Mouse (Mus musculus) forebrain, postnatal 0 days (tissue): ENCODE measurements around the gene Me1. TPM values are rescaled to one million over a fixed set of nuclear protein-coding genes. Genes with fewer than 3 reads are reported as not detected.

Experiments
- ATAC-seq: fragments of 200-750 bp; cut with Nextera tagmentation; 2 replicates; pipeline ENCODE4 v1.8.0; 2017; ENCODE audit warnings: mild to moderate bottlenecking, moderate library complexity
- DNase-seq: peaks from one replicate; pipeline ENCODE4 v3.0.0-alpha.2; 2015
- H3K27ac ChIP-seq: fragments of 300-500 bp; sonication (generic); 2 replicates; pipeline ENCODE4 v1.5.1; 2014; ENCODE audit warnings: low read depth, mild to moderate bottlenecking, antibody characterized with exemption, low read length, moderate library complexity, mixed read lengths
- H3K27me3 ChIP-seq: fragments of 300-500 bp; sonication (generic); 2 replicates; pipeline ENCODE4 v1.6.1; 2014; ENCODE audit warnings: mild to moderate bottlenecking, low read length, mixed read lengths; ENCODE audit not compliant: insufficient read depth
- H3K36me3 ChIP-seq: fragments of 300-500 bp; sonication (generic); 2 replicates; pipeline ENCODE4 v1.6.1; 2014; ENCODE audit warnings: mild to moderate bottlenecking, moderate library complexity; ENCODE audit not compliant: insufficient read depth
- H3K4me1 ChIP-seq: fragments of 300-500 bp; sonication (generic); 2 replicates; pipeline ENCODE4 v1.6.1; 2014; ENCODE audit warnings: antibody characterized with exemption; ENCODE audit not compliant: insufficient read depth
- H3K4me2 ChIP-seq: fragments of 300-500 bp; sonication (generic); 2 replicates; pipeline ENCODE4 v1.6.1; 2014; ENCODE audit warnings: low read depth, mild to moderate bottlenecking, moderate library complexity
- H3K4me3 ChIP-seq: fragments of 300-500 bp; sonication (generic); 2 replicates; pipeline ENCODE4 v1.5.1; 2014; ENCODE audit warnings: low read depth, low read length, mixed read lengths
- H3K9ac ChIP-seq: fragments of 300-500 bp; sonication (generic); 2 replicates; pipeline ENCODE4 v1.6.1; 2014; ENCODE audit warnings: mild to moderate bottlenecking
- H3K9me3 ChIP-seq: fragments of 300-500 bp; sonication (generic); 2 replicates; pipeline ENCODE4 v1.6.1; 2016; ENCODE audit warnings: low read length
- CTCF ChIP-seq: sonication (generic); IDR thresholded peaks from 2 replicates; pipeline ENCODE4 v1.5.1; 2016; ENCODE audit warnings: antibody characterized with exemption, control low read depth, low read depth
- WGBS: fragments of 180-500 bp; shearing (Covaris S2); extraction: QIAGEN DNeasy Blood & Tissue Kit; methylation state at CpG from one replicate; pipeline ENCODE4 v1.1.7; 2014; 5-methylcytosine and 5-hydroxymethylcytosine counted together
- polyA plus RNA-seq: library from polyadenylated mRNA; unstranded; fragments of >200 nt; fragmentation: Nextera tagmentation; extraction: Ambion mirVana; gene quantifications from 2 replicates; pipeline ENCODE4 v1.2.1, GENCODE M21; 2015
- total RNA-seq: library from RNA; depleted of rRNA; stranded (reverse); fragments of >200 nt; gene quantifications from 2 replicates; pipeline ENCODE4 v1.2.3, GENCODE M21; 2014

Gene Me1
- total and polyA plus RNA-seq, 2 experiments from 2014 or later: 26.6 to 47.2 TPM

DNA sequence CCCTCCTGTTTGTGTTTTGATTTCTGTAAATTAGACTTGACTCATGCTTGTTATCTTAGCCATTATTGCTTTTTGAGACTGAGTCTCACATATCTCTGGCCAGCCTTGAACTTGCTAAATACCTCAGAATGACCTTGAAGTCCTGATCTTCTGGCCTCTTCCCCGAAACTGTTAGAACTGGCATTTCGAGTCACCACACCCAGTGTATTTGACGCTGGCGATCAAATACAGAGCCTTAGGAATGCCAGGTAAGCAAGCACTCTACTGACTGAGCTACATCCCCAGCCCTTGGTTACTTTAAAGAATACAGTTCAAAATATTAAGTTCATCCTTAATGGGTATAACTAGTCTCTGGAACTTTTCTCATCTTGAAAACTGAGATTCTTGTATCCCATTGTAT lies 29.3 kb upstream of the Me1 start:
- H3K27me3 ChIP-seq: no peaks in the 10 kb centered on the region

GRCm38 (mm10) chr9:86720794-86721193 lies 25.0 kb upstream of the Me1 start:
- no peaks in the 10 kb centered on the region for H3K27me3 ChIP-seq
- no peak overlapping the region for H3K4me2 ChIP-seq
- H3K9me3 ChIP-seq: no peaks in the 10 kb centered on the region
- H3K4me1 ChIP-seq: no peaks in the 10 kb centered on the region; the same call in 1 of the 2 replicates
- ATAC-seq (no peak), DNase-seq (no peak)
- no peak overlapping the region for H3K9ac ChIP-seq
- no peak overlapping the region for H3K27ac ChIP-seq
- no peak for TF ChIP-seq CTCF
- no peaks in the 10 kb centered on the region for H3K36me3 ChIP-seq
- 86% methylated on average over 2 of the region's 2 CpGs for WGBS
- no peak overlapping the region for H3K4me3 ChIP-seq

More for the DNA sequence above, 29.3 kb upstream of the Me1 start:
- H3K4me2 ChIP-seq: no peak overlapping the region
- H3K4me1 ChIP-seq: no peaks in the 10 kb centered on the region; the same call in 1 of the 2 replicates
- ATAC-seq (no peak), DNase-seq (no peak)
- no peaks in the 10 kb centered on the region for H3K36me3 ChIP-seq
- TF ChIP-seq CTCF: no peak
- H3K9me3 ChIP-seq: no peaks in the 10 kb centered on the region
- peak overlapping the region; percentile 69; the same call in 1 of the 2 replicates for H3K27ac ChIP-seq
- H3K9ac ChIP-seq: no peak overlapping the region
- WGBS: 93% methylated on average over 4 of the region's 4 CpGs
- H3K4me3 ChIP-seq: no peak overlapping the region

GRCm38 (mm10) chr9:86720227-86720626 lies 24.5 kb upstream of the Me1 start:
- ATAC-seq: no peak
- DNase-seq: no peak
- no peak for TF ChIP-seq CTCF
- H3K4me2 ChIP-seq: no peak overlapping the region
- WGBS: 93% methylated on average over 5 of the region's 5 CpGs
- no peaks in the 10 kb centered on the region for H3K4me1 ChIP-seq
- no peaks in the 10 kb centered on the region for H3K36me3 ChIP-seq
- no peaks in the 10 kb centered on the region for H3K9me3 ChIP-seq
- no peak overlapping the region for H3K27ac ChIP-seq
- no peak overlapping the region for H3K9ac ChIP-seq
- no peak overlapping the region for H3K4me3 ChIP-seq
- no peaks in the 10 kb centered on the region for H3K27me3 ChIP-seq

DNA sequence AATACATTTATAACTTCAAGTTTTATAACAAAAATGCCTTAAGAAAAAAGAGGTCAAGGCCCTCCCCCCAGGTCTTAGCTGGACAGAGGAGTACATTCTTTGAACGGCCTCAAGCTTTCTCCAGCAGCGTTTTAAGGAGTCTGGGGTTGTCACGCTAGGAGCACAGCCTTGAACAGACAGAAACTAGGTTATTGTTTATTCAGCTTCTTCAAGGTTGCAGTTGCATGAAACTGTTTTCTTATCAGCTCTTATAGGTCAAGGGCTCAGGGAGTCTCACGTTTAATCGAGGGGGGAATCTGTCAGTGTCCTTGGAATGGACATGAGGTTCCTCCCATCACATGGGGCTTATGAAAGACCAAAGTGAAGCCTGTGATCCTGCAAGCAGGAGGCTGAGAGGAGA lies 21.4 kb upstream of the Me1 start:
- Histone ChIP-seq H3K4me1 (no peaks in the 10 kb centered on the region), H3K9ac (no peak overlapping the region), H3K4me2 (no peak overlapping the region), H3K36me3 (no peaks in the 10 kb centered on the region), H3K4me3 (no peak overlapping the region), H3K9me3 (no peaks in the 10 kb centered on the region), H3K27me3 (no peaks in the 10 kb centered on the region), H3K27ac (no peak overlapping the region)
- DNase-seq (no peak), ATAC-seq (no peak)
- TF ChIP-seq CTCF: no peak
- 79% methylated on average over 5 of the region's 5 CpGs for WGBS

DNA sequence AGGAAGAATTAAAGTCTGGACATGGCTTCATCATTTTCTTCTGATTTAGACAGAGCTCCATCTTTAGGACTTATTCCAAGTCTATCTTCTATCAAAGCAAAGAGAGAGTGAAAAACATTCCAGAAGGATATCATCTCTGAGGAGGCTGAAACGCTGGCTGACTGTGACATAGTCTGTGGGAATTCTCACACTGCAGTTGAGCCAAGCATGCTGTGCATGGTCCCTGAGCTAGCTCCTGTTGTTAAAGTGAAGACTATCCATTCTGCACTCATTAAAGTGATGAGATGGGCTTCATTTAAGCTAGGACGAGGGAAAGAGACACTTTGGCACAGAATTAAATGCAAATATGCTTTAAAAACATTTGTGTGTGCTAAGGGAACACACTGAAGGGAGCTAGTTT lies 20.8 kb upstream of the Me1 start:
- DNase-seq (peak; percentile 50), ATAC-seq (peak; percentile 82)
- no peak for TF ChIP-seq CTCF
- no peak overlapping the region for H3K27ac ChIP-seq
- H3K36me3 ChIP-seq: no peaks in the 10 kb centered on the region
- no peaks in the 10 kb centered on the region for H3K9me3 ChIP-seq
- no peak overlapping the region for H3K4me2 ChIP-seq
- no peak overlapping the region for H3K9ac ChIP-seq
- no peak overlapping the region for H3K4me3 ChIP-seq
- H3K4me1 ChIP-seq: no peaks in the 10 kb centered on the region
- 39% methylated on average over 2 of the region's 2 CpGs for WGBS
- no peaks in the 10 kb centered on the region for H3K27me3 ChIP-seq

- peak; percentile 35 for DNase-seq
- H3K4me3 ChIP-seq: no peak overlapping the region
Measured at GRCm38 (mm10) chr9:86714089-86714488, 18.3 kb upstream of the Me1 start.

GRCm38 (mm10) chr9:86712648-86713047 lies 16.9 kb upstream of the Me1 start:
- no peaks in the 10 kb centered on the region for H3K27me3 ChIP-seq
- no peaks in the 10 kb centered on the region for H3K9me3 ChIP-seq
- no peak overlapping the region for H3K27ac ChIP-seq
- DNase-seq (peak; percentile 29), ATAC-seq (no peak)
- H3K36me3 ChIP-seq: no peaks in the 10 kb centered on the region
- H3K4me2 ChIP-seq: no peak overlapping the region
- 64% methylated on average over 2 of the region's 2 CpGs for WGBS
- no peak for TF ChIP-seq CTCF
- H3K4me1 ChIP-seq: no peaks in the 10 kb centered on the region
- H3K4me3 ChIP-seq: no peak overlapping the region
- no peak overlapping the region for H3K9ac ChIP-seq

More at GRCm38 (mm10) chr9:86714089-86714488, 18.3 kb upstream of the Me1 start:
- Histone ChIP-seq H3K27me3 (no peaks in the 10 kb centered on the region), H3K9me3 (no peaks in the 10 kb centered on the region), H3K27ac (no peak overlapping the region), H3K9ac (no peak overlapping the region), H3K4me1 (no peaks in the 10 kb centered on the region), H3K4me2 (no peak overlapping the region), H3K36me3 (no peaks in the 10 kb centered on the region)
- 54% methylated on average over 3 of the region's 3 CpGs for WGBS
- ATAC-seq: peak; percentile 65
- TF ChIP-seq CTCF: no peak
